Mouse (Mus musculus) brain, embryonic 14.5 days (tissue): ENCODE data around the gene Cpa2.
A peak's percentile ranks its signal among the peaks of the same experiment; 100 is the strongest.

ENCODE experiments used
- CTCF ChIP-seq: fragments of 200-500 bp; IDR thresholded peaks from 2 replicates; pipeline ENCODE4 v1.5.1; 2012; ENCODE audit warnings: inconsistent platforms, mild to moderate bottlenecking, moderate library complexity, borderline replicate concordance; ENCODE audit not compliant: insufficient read depth, insufficient read length; ENCODE audit errors: extremely low read depth
- POLR2A ChIP-seq: fragments of 200-500 bp; IDR thresholded peaks from 2 replicates; pipeline ENCODE4 v1.6.1; 2012; ENCODE audit warnings: mild to moderate bottlenecking, inconsistent platforms, borderline replicate concordance; ENCODE audit not compliant: poor library complexity, insufficient read depth, insufficient read length, severe bottlenecking; ENCODE audit errors: extremely low read depth

DNA sequence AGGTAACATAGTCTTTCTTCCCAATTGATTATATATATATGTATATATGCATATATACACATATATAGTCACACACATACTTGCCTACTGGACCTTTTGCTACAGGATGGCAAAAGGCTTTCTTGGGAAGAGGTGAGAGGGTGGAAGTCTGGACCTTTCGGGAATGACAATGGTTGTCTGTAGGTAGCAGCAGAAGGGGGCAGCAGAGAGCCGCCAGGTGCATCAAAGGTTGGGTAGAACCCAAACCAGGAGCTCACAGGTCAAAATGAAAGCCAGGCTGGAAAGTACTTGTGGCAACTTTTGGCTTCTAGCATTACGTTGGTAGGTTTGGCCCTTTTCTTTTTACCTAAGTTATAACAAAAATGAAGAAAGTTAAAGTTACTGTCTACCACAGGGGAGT, 6.0 kb upstream of the Cpa2 start:
- TF ChIP-seq CTCF (peak; percentile 39; the same call in 1 of the 2 replicates), POLR2A (no peak)
